Mouse (Mus musculus) limb, embryonic 10.5 days (tissue): ENCODE data around the gene Spaar. TPM values are rescaled to one million over a fixed set of nuclear protein-coding genes. Genes with fewer than 3 reads are reported as not detected.
"Not testable (repeated sequence)": the region's sequence is repeated elsewhere in the genome, so short reads cannot be mapped to it uniquely, and the experiment has no call there.

Experiments
- DNase-seq: peaks from one replicate; pipeline ENCODE4 v3.0.0-alpha.2; 2017; ENCODE audit warnings: low spot score
- H3K27ac ChIP-seq: fragments of 300-500 bp; sonication (generic); 2 replicates; pipeline ENCODE4 v1.5.1; 2016; ENCODE audit warnings: mild to moderate bottlenecking
- H3K27me3 ChIP-seq: fragments of 300-500 bp; sonication (generic); 2 replicates; pipeline ENCODE4 v1.6.1; 2016; ENCODE audit warnings: low read depth, mild to moderate bottlenecking; ENCODE audit not compliant: poor library complexity, severe bottlenecking
- H3K36me3 ChIP-seq: fragments of 300-500 bp; sonication (generic); 2 replicates; pipeline ENCODE4 v1.6.1; 2016; ENCODE audit warnings: mild to moderate bottlenecking, moderate library complexity
- H3K4me1 ChIP-seq: fragments of 300-500 bp; sonication (generic); 2 replicates; pipeline ENCODE4 v1.6.1; 2016
- H3K4me3 ChIP-seq: fragments of 300-500 bp; sonication (generic); 2 replicates; pipeline ENCODE4 v1.5.1; 2016; ENCODE audit warnings: mild to moderate bottlenecking, moderate library complexity
- H3K9me3 ChIP-seq: fragments of 300-500 bp; sonication (generic); replicated peaks from 2 replicates; pipeline ENCODE4 v1.6.1; 2016; ENCODE audit warnings: mild to moderate bottlenecking
- WGBS: fragments of 180-500 bp; shearing (Covaris S2); methylation state at CpG from one replicate; pipeline ENCODE4 v1.1.7; 2016; 5-methylcytosine and 5-hydroxymethylcytosine counted together
- polyA plus RNA-seq: library from polyadenylated mRNA; unstranded; fragments of >200 nt; fragmentation: Nextera tagmentation; extraction: Ambion mirVana; gene quantifications from 2 replicates; pipeline ENCODE4 v1.2.1, GENCODE M21; 2016

Gene Spaar
- polyA plus RNA-seq, 1 experiment from 2014 or later, result 0.10 TPM

DNA sequence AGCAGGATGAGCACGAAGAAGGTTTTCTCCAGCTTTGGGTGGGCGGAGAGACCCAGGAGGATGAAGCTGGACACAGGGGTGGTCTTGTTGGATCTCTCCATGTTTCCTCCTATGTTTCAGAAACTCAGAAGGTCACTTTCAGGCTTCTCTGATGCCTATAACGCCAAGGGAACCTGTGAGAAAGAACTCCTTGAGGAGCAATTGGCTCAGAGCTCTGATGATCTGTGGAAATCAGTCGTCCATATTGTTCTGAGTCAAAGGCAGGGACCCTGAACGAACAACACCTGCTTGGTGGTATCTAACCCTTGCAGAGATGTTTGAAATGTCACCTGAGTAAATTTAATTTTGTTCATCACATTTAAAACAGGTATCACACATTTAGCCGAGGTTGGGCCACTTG lies 41.1 kb downstream of the Spaar start, which contains the start of gene Olfr159:
Gene Olfr159, minus strand, starts transcription at position 101 of the 400 bp plus-strand sequence.
- H3K27me3 ChIP-seq, result no peaks in the 10 kb centered on the region
- no peak for DNase-seq
- WGBS, result 84% methylated on average over 6 of the region's 6 CpGs

DNA sequence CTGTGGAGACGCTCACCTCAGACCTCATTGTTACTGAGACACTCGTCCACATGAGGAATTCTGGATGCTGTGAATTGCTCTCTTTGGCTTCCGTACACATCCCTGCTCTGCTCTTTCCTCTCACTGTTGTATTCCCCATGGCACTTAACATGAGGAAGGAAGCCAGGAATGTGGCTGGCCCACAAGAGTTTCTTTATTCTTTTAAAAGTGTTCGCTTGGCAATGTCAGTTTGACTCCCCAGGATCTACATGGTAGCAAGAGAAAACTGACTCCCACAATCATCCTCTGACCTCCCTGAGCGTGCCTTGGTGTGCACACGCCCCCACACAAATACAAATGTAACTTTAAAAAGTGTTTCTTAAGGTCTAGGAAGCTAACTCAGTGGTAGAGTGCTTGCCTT lies 41.8 kb downstream of the Spaar start:
- Histone ChIP-seq H3K36me3 (no peaks in the 10 kb centered on the region), H3K27me3 (no peaks in the 10 kb centered on the region), H3K27ac (no peak overlapping the region), H3K4me1 (no peaks in the 10 kb centered on the region), H3K4me3 (no peak overlapping the region), H3K9me3 (0 out of 2 replicates have a peak, but pooled peaks cover 2% of the 10 kb centered on the region)
- WGBS, result 77% methylated on average over 6 of the region's 6 CpGs
- no peak for DNase-seq

More for the DNA sequence above, 41.1 kb downstream of the Spaar start, which contains the start of gene Olfr159:
- Histone ChIP-seq H3K4me3 (no peak within 1 kb of the TSS), H3K27ac (no peak within 1 kb of the TSS), H3K36me3 (no peaks in the 10 kb centered on the region), H3K4me1 (no peaks in the 10 kb centered on the region), H3K9me3 (0 out of 2 replicates have a peak, but pooled peaks cover 2% of the 10 kb centered on the region)

GRCm38 (mm10) chr4:43772304-43772703 lies 42.5 kb downstream of the Spaar start:
- WGBS, result 60% methylated on average over 2 of the region's 2 CpGs
- no peaks in the 10 kb centered on the region for H3K27me3 ChIP-seq

GRCm38 (mm10) chr4:43795296-43795695 lies 65.5 kb downstream of the Spaar start:
- Histone ChIP-seq H3K36me3 (no peaks in the 10 kb centered on the region), H3K9me3 (no peaks in the 10 kb centered on the region), H3K4me1 (no peaks in the 10 kb centered on the region), H3K4me3 (no peak overlapping the region), H3K27me3 (no peaks in the 10 kb centered on the region), H3K27ac (no peak overlapping the region)
- WGBS, result 68% methylated on average over 6 of the region's 6 CpGs
- DNase-seq, result no peak

More at GRCm38 (mm10) chr4:43772304-43772703, 42.5 kb downstream of the Spaar start:
- Histone ChIP-seq H3K27ac (no peak overlapping the region), H3K9me3 (0 out of 2 replicates have a peak, but pooled peaks cover 2% of the 10 kb centered on the region), H3K4me3 (no peak overlapping the region), H3K36me3 (no peaks in the 10 kb centered on the region), H3K4me1 (no peaks in the 10 kb centered on the region)
- no peak for DNase-seq

DNA sequence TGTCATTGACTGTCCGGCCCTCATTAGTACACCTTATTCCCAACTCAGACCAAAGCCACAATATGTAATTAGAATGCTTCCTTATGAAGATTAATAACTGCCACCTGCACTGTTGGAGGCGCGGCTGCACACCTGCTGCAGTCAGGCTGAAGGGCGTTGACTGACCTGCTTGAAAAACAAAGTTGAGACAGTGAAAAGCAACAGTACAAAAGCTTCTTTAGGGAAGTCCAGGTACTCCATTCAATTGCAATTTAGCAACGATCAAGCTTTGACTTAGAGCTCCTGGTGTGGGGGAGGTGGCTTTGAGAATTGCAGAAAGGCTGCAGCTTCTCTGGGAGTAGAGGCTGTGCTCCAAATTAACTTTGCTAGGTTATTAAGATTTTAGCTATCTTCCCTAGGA lies 66.0 kb downstream of the Spaar start:
- H3K36me3 ChIP-seq, H3K27me3 ChIP-seq, H3K9me3 ChIP-seq, H3K4me3 ChIP-seq, H3K27ac ChIP-seq, H3K4me1 ChIP-seq, DNase-seq: not testable (repeated sequence)
- 89% methylated on average over 5 of the region's 5 CpGs for WGBS

DNA sequence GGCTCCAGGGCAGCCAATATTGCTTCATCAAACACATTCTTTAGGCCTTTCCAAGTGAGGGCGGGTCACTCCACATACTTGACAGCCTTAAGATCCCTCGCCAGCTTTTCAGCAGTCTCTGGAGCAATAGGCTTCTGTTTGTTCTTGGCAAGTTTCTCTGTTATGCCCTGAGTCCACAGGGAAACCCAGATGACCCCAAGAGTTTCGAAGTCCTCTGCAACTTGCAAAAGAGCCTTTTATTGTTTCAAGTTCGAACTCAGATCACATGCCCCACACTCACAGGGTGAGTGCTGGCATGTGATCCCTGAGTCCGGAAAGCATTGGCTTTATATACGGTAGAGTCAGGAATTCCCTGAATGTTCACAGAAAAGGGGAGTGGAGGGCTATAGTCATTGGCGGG lies 69.1 kb downstream of the Spaar start:
- Histone ChIP-seq H3K4me1 (no peaks in the 10 kb centered on the region), H3K4me3 (no peak overlapping the region), H3K36me3 (no peaks in the 10 kb centered on the region), H3K9me3 (no peaks in the 10 kb centered on the region), H3K27me3 (no peaks in the 10 kb centered on the region), H3K27ac (no peak overlapping the region)
- DNase-seq, result no peak
- 77% methylated on average over 7 of the region's 7 CpGs for WGBS

Other genes with a start within 250 kb of the Spaar start
- gene Sit1, start 246.3 kb upstream of the Spaar start, polyA plus RNA-seq, result not detected in 2 replicates
- 44.3 and 50.8 TPM in 2 replicates for gene Ccdc107, start 237.1 kb upstream of the Spaar start, polyA plus RNA-seq
- 45.1 and 49.8 TPM in 2 replicates for gene Arhgef39, start 230.3 kb upstream of the Spaar start, polyA plus RNA-seq
- 1.0 and 1.3 TPM in 2 replicates for gene Car9, start 223.1 kb upstream of the Spaar start, polyA plus RNA-seq
- gene Tpm2, start 206.3 kb upstream of the Spaar start, polyA plus RNA-seq, result 45.4 and 60.0 TPM in 2 replicates
- 27.3 and 40.5 TPM in 2 replicates for gene Creb3, start 167.7 kb upstream of the Spaar start, polyA plus RNA-seq
- gene Tln1, start 167.3 kb upstream of the Spaar start, polyA plus RNA-seq, result 46.8 and 51.1 TPM in 2 replicates
- 22.7 and 30.0 TPM in 2 replicates for gene Rgp1, start 151.3 kb upstream of the Spaar start, polyA plus RNA-seq
- gene Gba2, start 151.2 kb upstream of the Spaar start, polyA plus RNA-seq, result 24.3 and 29.2 TPM in 2 replicates
- gene Msmp, start 145.5 kb upstream of the Spaar start, polyA plus RNA-seq, result 0.44 TPM in 1 of 2 replicates, not detected in the other
- gene Npr2, start 98.1 kb upstream of the Spaar start, polyA plus RNA-seq, result 2.8 and 4.8 TPM in 2 replicates
- 1.0 and 1.2 TPM in 2 replicates for gene Spag8, start 76.4 kb upstream of the Spaar start, polyA plus RNA-seq
- 61.9 and 66.4 TPM in 2 replicates for gene Hint2, start 73.6 kb upstream of the Spaar start, polyA plus RNA-seq
- gene Tmem8b, start 61.1 kb upstream of the Spaar start, polyA plus RNA-seq, result 2.2 and 3.4 TPM in 2 replicates
- 1.6 and 1.7 TPM in 2 replicates for gene Fam221b, start 60.9 kb upstream of the Spaar start, polyA plus RNA-seq
- not detected in 2 replicates for gene Olfr70, start 29.2 kb upstream of the Spaar start, polyA plus RNA-seq
- gene Olfr71, start 19.8 kb upstream of the Spaar start, polyA plus RNA-seq, result not detected in 2 replicates
- 0.35 and 0.40 TPM in 2 replicates for gene Hrct1, start 2.8 kb upstream of the Spaar start, polyA plus RNA-seq
- not detected in 2 replicates for gene Olfr159, start 41.0 kb downstream of the Spaar start, polyA plus RNA-seq
- gene Olfr156, start 93.9 kb downstream of the Spaar start, polyA plus RNA-seq, result not detected in 2 replicates
- gene Olfr157, start 110.2 kb downstream of the Spaar start, polyA plus RNA-seq, result not detected in 2 replicates
- gene Olfr155, start 121.5 kb downstream of the Spaar start, polyA plus RNA-seq, result not detected in 2 replicates
- gene Reck, start 145.5 kb downstream of the Spaar start, polyA plus RNA-seq, result 20.2 and 22.9 TPM in 2 replicates
- 30.1 and 44.7 TPM in 2 replicates for gene Glipr2, start 227.4 kb downstream of the Spaar start, polyA plus RNA-seq